Mouse (Mus musculus): ENCODE results near the gene Map1lc3b. TPM values are rescaled to one million over a fixed set of nuclear protein-coding genes. Genes with fewer than 3 reads are reported as not detected.
A peak's percentile ranks its signal among the peaks of the same experiment; 100 is the strongest.

Gene Map1lc3b
- polyA plus RNA-seq, 1 experiment from 2014 or later = 200 TPM

- Histone ChIP-seq H3K36me3 (no peaks in the 10 kb centered on the region), H3K4me1 (peaks cover 42% of the 10 kb centered on the region), H3K9ac (no peak overlapping the region), H3K9me3 (no peaks in the 10 kb centered on the region), H3K4me2 (no peak overlapping the region), H3K27me3 (no peaks in the 10 kb centered on the region), H3K4me3 (no peak overlapping the region), H3K27ac (no peak overlapping the region)
- ATAC-seq (ENCODE audit: borderline replicate concordance, extremely low read depth, low FRiP score, low TSS enrichment) = no peak
- WGBS = 84% methylated on average over 3 of the region's 3 CpGs
Observed at GRCm38 (mm10) chr8:121575661-121576060, 14.5 kb upstream of the Map1lc3b start.

DNA sequence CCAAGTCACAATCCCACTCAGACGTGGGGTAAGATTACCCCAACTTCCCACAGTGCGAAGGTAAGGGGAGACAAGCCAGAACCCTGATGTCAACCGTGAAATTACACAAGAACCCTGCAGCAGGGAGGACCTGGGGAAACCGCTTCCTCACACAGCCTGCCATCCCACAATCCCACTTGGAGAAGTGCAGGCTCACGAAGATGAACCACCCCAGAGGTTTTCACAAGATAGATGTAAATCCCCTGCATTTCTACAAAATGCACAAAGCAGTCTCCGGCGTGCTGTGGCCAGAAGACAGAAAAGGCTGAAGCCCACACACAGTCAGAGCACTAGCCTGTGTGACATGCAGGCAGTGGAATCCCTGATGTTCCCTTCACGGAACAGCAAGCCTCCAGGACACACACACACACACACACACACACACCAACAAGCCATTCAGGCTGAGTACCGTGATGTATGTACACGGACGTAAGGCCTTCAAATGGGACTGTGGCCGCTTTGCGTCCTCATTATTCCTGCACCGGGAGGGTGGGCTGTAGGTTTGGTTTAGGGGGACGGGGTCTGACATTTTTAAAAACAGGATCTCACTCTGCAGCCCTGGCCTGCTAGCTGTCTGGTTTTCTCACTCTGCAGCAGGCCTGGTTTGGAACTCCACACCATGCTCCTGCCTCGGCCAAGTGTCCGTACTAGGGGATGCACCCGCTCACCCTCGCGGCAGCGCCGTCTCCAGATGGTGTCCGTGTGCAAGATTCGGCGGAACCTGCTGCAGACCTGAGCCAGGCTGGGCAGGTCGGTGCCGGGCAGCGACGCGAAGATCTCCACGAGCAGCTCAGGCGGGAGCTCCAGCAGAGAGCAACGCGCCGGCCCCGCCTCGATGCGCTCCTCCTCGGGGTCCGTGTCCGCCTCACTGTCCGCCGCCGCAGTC lies 12.1 kb upstream of the Map1lc3b start:
- Histone ChIP-seq H3K4me3 (peak overlapping the region; percentile 79), H3K27ac (0 out of 2 replicates have a peak overlapping the region, but pooled peaks have one; percentile 32), H3K4me1 (peaks cover 34% of the 10 kb centered on the region), H3K4me2 (peak overlapping the region; percentile 78), H3K36me3 (no peaks in the 10 kb centered on the region), H3K9me3 (no peaks in the 10 kb centered on the region), H3K27me3 (no peaks in the 10 kb centered on the region), H3K9ac (peak overlapping the region; percentile 69)
- 1% methylated on average over 37 of the region's 44 CpGs for WGBS
- ATAC-seq (ENCODE audit: borderline replicate concordance, extremely low read depth, low FRiP score, low TSS enrichment) = peak; percentile 1; the same call in 1 of the 2 replicates

DNA sequence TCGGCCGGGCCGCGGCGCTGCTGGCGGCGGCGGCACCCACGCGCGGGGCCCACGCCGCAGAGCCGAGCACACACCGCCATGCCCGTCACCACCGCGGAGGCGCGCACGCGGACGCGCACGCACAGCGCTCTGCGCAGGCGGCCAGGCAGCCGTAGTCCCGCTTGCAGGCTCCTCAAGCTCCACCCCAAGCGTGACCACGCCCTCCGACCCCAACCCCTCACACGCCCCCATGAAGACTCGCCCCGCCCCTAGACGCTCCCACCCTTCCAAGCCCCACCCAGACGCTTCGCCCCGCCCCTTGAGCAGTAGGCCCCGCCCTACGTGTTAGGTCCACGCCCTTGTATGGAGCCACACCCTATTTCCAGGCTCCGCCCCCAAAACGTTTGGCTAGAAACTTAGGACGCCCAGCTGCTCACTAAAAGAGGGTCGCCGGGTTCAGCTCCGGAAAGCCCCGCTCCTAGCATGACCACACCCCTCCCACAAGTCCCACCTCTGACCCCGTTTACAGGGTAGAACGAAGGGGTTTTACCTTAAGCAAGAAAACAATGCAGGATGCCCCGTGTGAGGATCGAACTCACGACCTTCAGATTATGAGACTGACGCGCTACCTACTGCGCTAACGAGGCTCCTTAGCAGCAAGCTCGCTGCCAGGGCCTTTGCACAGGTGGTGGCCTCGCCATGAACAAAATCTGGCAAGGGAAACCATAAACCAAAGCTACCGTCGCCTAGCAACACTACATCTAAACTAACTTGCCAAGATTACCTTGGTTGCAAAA lies 11.3 kb upstream of the Map1lc3b start, which contains the start of gene Fbxo31:
Gene Fbxo31 (minus strand): TSS at position 131 of the 776 bp plus-strand sequence.
- peak; percentile 92 for ATAC-seq (ENCODE audit: borderline replicate concordance, extremely low read depth, low FRiP score, low TSS enrichment)
- WGBS = under 1% methylated on average over 56 of the region's 63 CpGs

GRCm38 (mm10) chr8:121580465-121580864 lies 9.7 kb upstream of the Map1lc3b start:
- Histone ChIP-seq H3K4me1 (peaks cover 28% of the 10 kb centered on the region), H3K27me3 (no peaks in the 10 kb centered on the region; the same call in 1 of the 2 replicates), H3K36me3 (no peaks in the 10 kb centered on the region), H3K27ac (no peak overlapping the region), H3K9ac (no peak overlapping the region), H3K4me3 (no peak overlapping the region), H3K4me2 (peak overlapping the region; percentile 16; the same call in 1 of the 2 replicates), H3K9me3 (no peaks in the 10 kb centered on the region)
- 10% methylated on average over 9 of the region's 9 CpGs for WGBS
- ATAC-seq (ENCODE audit: borderline replicate concordance, extremely low read depth, low FRiP score, low TSS enrichment) = no peak

More for the DNA sequence above, 11.3 kb upstream of the Map1lc3b start, which contains the start of gene Fbxo31:
- Histone ChIP-seq H3K9ac (peak within 1 kb of the TSS; percentile 69), H3K4me1 (peaks cover 25% of the 10 kb centered on the region), H3K9me3 (no peaks in the 10 kb centered on the region), H3K4me3 (peak within 1 kb of the TSS; percentile 79), H3K4me2 (peak within 1 kb of the TSS; percentile 78), H3K36me3 (no peaks in the 10 kb centered on the region), H3K27me3 (no peaks in the 10 kb centered on the region; the same call in 1 of the 2 replicates), H3K27ac (0 out of 2 replicates have a peak within 1 kb of the TSS, but pooled peaks have one; percentile 32)

DNA sequence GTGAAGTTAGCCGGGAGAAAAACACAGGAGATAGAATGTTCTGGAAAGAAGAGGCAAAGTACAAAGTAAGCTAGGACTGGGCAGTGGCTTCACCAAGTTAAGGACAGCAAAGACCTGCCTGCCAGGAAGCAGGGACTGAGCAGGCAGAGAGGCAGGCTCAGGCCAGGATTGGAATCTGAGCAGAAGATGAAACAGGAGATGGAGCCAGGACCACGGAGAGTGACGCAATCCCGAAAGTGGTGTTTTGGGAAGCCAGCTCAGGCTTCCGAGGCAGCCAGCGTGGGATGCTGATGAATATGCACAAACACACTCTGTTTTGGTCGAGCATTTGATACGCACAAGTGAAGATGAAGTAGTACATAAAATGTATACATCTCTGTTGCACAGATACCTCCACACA lies 6.5 kb upstream of the Map1lc3b start:
- WGBS = 41% methylated on average over 8 of the region's 8 CpGs
- H3K27ac ChIP-seq = no peak overlapping the region

GRCm38 (mm10) chr8:121584730-121585129 lies 5.4 kb upstream of the Map1lc3b start:
- no peaks in the 10 kb centered on the region for H3K9me3 ChIP-seq
- peaks cover 19% of the 10 kb centered on the region; the same call in 1 of the 2 replicates for H3K4me1 ChIP-seq
- H3K4me2 ChIP-seq = peak overlapping the region; percentile 72
- H3K9ac ChIP-seq = no peak overlapping the region
- H3K27me3 ChIP-seq = no peaks in the 10 kb centered on the region; the same call in 1 of the 2 replicates
- H3K4me3 ChIP-seq = peak overlapping the region; percentile 55
- 39% methylated on average over 13 of the region's 13 CpGs for WGBS
- ATAC-seq (ENCODE audit: borderline replicate concordance, extremely low read depth, low FRiP score, low TSS enrichment) = no peak
- H3K36me3 ChIP-seq = no peaks in the 10 kb centered on the region
- no peak overlapping the region for H3K27ac ChIP-seq

More for the DNA sequence above, 6.5 kb upstream of the Map1lc3b start:
- Histone ChIP-seq H3K4me3 (no peak overlapping the region), H3K9ac (no peak overlapping the region), H3K4me1 (peaks cover 17% of the 10 kb centered on the region; the same call in 1 of the 2 replicates), H3K27me3 (no peaks in the 10 kb centered on the region; the same call in 1 of the 2 replicates), H3K4me2 (no peak overlapping the region), H3K9me3 (no peaks in the 10 kb centered on the region), H3K36me3 (no peaks in the 10 kb centered on the region)
- no peak for ATAC-seq (ENCODE audit: borderline replicate concordance, extremely low read depth, low FRiP score, low TSS enrichment)

GRCm38 (mm10) chr8:121585159-121585825 lies 4.9 kb upstream of the Map1lc3b start:
- Histone ChIP-seq H3K4me1 (peaks cover 19% of the 10 kb centered on the region; the same call in 1 of the 2 replicates), H3K27ac (no peak overlapping the region), H3K9me3 (no peaks in the 10 kb centered on the region), H3K9ac (peak overlapping the region; percentile 53), H3K4me2 (peak overlapping the region; percentile 72), H3K27me3 (no peaks in the 10 kb centered on the region; the same call in 1 of the 2 replicates), H3K4me3 (peak overlapping the region; percentile 55), H3K36me3 (no peaks in the 10 kb centered on the region)
- WGBS = under 1% methylated on average over 47 of the region's 47 CpGs
- ATAC-seq (ENCODE audit: borderline replicate concordance, extremely low read depth, low FRiP score, low TSS enrichment) = peak; percentile 95

- Histone ChIP-seq H3K27ac (no peak overlapping the region), H3K9ac (no peak overlapping the region), H3K9me3 (no peaks in the 10 kb centered on the region), H3K4me1 (peaks cover 37% of the 10 kb centered on the region), H3K27me3 (no peaks in the 10 kb centered on the region; the same call in 1 of the 2 replicates), H3K4me2 (no peak overlapping the region), H3K36me3 (no peaks in the 10 kb centered on the region), H3K4me3 (no peak overlapping the region)
- 77% methylated on average over 4 of the region's 4 CpGs for WGBS
- no peak for ATAC-seq (ENCODE audit: borderline replicate concordance, extremely low read depth, low FRiP score, low TSS enrichment)
Observed at GRCm38 (mm10) chr8:121588750-121589149, 1.4 kb upstream of the Map1lc3b start.

GRCm38 (mm10) chr8:121589205-121589726 lies 895 bp upstream of the Map1lc3b start:
- Histone ChIP-seq H3K27ac (no peak overlapping the region), H3K4me3 (no peak overlapping the region), H3K27me3 (no peaks in the 10 kb centered on the region), H3K4me1 (peaks cover 37% of the 10 kb centered on the region), H3K9ac (no peak overlapping the region), H3K9me3 (no peaks in the 10 kb centered on the region), H3K36me3 (peaks cover 4% of the 10 kb centered on the region; the same call in 1 of the 2 replicates), H3K4me2 (no peak overlapping the region)
- 38% methylated on average over 2 of the region's 2 CpGs for WGBS
- no peak for ATAC-seq (ENCODE audit: borderline replicate concordance, extremely low read depth, low FRiP score, low TSS enrichment)

DNA sequence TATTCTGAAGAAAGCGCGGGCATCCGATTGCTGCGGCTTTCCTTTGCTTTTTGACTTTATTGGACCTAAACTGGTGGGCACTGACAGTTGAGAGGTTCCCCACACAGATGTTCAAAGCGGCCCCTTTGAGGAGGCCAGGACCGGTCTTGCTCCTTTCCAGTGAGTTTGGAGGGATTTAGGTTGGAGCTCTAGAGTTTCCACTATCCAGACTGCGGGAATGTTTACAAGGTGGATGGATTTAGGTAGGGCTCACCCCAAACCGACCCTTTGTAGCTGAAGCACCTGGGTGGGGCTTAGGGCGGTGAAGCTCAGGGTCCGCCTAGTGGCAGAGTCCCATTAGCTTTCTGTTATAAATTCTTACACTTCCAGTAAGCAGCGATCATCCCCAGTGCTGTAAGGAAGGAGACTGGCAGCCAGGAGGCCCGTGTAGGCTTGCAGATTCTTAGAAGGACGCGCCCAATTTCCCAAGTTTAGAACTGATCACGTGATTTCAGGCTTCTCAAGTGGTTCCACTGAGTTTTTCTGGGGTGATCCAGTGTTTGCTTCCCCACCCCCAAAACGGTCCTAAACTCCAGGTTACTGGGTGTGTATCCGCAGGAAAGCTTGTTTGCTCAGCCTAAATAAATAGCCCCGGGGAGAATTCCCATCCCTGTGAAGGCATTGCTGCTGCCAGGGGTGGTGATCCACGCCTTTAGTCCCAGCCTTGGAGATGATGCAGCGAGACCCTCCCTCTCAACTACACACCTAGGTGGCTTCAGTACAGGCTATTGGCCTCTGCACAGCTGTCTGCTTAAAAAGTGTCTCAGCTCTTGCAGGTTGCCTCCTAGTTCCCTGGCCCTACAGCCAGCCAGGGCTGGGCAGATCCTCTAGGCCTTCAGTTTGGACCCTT lies 1.3 kb downstream of the Map1lc3b start:
- Histone ChIP-seq H3K27me3 (no peaks in the 10 kb centered on the region), H3K36me3 (peaks cover 17% of the 10 kb centered on the region), H3K4me3 (peak overlapping the region; percentile 97), H3K9me3 (no peaks in the 10 kb centered on the region), H3K27ac (0 out of 2 replicates have a peak overlapping the region, but pooled peaks have one; percentile 61), H3K9ac (peak overlapping the region; percentile 90), H3K4me1 (peaks cover 28% of the 10 kb centered on the region), H3K4me2 (peak overlapping the region; percentile 84)
- 8% methylated on average over 20 of the region's 20 CpGs for WGBS
- ATAC-seq (ENCODE audit: borderline replicate concordance, extremely low read depth, low FRiP score, low TSS enrichment) = peak; percentile 12; the same call in 1 of the 2 replicates
